Mouse (Mus musculus) v-Abl transformed pro-B cells (cell line): ENCODE results near the gene Manf.

Experiments used
- in situ Hi-C, 2 experiments: fragments of 400-800 bp; cut with MboI; formaldehyde crosslinking; loops; one replicate each; pipeline ENCODE4 v1.15.1; 2025; ENCODE audit not compliant: unreplicated experiment in 2 of 2

The Manf gene

GRCm38 (mm10) chr9:106806503-106806902, 85.3 kb downstream of the Manf start:
- in situ Hi-C loops: no loop called here

- in situ Hi-C loops: no loop called here
Observed at GRCm38 (mm10) chr9:106790831-106791230, 100.9 kb downstream of the Manf start.

GRCm38 (mm10) chr9:106789363-106789762, 102.4 kb downstream of the Manf start:
- in situ Hi-C loops: no loop called here

- in situ Hi-C loops: no loop called here
Observed at GRCm38 (mm10) chr9:106788812-106789321, 102.9 kb downstream of the Manf start, which contains the start of gene Rad54l2. Gene Rad54l2 (minus strand): TSS chr9:106789194.
